Mouse (Mus musculus) cerebellum, adult 2 months (tissue): ENCODE measurements around the gene Olfr693.

Experiments
- CTCF ChIP-seq: fragments of 200-500 bp; IDR thresholded peaks from 2 replicates; pipeline ENCODE4 v1.5.1; 2011; ENCODE audit warnings: low read depth, mild to moderate bottlenecking, control low read depth, low read length, moderate library complexity, borderline replicate concordance; ENCODE audit not compliant: insufficient read depth
- POLR2A ChIP-seq: fragments of 200-500 bp; IDR thresholded peaks from 2 replicates; pipeline ENCODE4 v1.6.1; 2011; ENCODE audit warnings: low read length, control low read depth, borderline replicate concordance; ENCODE audit not compliant: insufficient read depth

GRCm38 (mm10) chr7:106652344-106652652, 28.1 kb downstream of the Olfr693 start:
- no peak for TF ChIP-seq CTCF
- TF ChIP-seq POLR2A, result no peak
